Mouse (Mus musculus): ENCODE results near the gene Nosip.

Nosip gene

DNA sequence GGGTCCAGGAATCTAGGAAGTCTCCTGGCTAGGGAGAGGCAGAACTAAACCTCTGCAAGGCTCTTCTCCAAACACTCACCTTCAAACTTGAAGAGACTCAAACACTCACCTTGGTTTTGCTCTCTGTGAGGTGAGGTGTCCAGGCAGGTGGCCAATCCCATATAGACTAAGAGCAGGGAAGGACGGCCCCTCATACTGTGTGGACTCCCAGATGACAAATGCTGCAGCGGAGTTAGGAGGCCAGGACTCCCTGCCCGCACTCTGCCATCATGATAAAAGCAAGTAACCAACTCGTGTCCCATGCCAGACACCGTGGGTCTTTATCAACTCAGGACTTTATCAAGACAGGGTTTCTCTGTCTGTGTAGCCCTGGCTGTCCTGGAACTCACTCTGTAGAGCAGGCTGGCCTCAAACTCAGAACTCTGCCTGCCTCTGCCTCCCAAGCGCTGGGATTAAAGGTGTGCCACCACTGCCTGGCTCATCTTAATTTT, 1.6 kb upstream of the Nosip start:
- DNase-seq, result no peak

DNA sequence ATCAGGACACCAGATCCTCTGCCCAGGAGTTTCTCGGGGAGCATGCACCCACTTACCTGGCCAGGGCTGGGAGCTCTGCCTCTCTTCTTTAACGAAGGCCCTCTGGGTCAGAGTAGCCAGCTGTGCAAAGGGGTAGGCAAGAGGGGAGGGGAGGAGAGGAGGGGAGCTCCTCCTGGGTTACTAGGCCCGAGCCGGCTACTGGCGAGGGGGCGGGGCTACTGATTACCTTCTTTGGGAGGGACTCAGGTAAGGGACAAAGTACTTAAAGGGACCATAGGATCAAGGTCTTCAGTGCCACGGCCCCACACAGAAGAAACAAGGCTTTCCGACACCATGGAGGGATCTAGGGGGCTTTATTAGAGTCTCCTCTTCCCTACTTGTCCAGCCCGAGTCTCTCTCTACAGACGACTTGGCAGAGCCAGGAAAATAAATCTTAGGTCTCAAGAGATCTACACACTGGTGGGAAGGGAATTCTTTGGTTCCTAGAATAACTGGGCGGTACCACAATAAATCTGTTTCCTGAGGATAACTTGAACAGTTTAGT, 625 bp upstream of the Nosip start:
- DNase-seq, result peak; percentile 75

DNA sequence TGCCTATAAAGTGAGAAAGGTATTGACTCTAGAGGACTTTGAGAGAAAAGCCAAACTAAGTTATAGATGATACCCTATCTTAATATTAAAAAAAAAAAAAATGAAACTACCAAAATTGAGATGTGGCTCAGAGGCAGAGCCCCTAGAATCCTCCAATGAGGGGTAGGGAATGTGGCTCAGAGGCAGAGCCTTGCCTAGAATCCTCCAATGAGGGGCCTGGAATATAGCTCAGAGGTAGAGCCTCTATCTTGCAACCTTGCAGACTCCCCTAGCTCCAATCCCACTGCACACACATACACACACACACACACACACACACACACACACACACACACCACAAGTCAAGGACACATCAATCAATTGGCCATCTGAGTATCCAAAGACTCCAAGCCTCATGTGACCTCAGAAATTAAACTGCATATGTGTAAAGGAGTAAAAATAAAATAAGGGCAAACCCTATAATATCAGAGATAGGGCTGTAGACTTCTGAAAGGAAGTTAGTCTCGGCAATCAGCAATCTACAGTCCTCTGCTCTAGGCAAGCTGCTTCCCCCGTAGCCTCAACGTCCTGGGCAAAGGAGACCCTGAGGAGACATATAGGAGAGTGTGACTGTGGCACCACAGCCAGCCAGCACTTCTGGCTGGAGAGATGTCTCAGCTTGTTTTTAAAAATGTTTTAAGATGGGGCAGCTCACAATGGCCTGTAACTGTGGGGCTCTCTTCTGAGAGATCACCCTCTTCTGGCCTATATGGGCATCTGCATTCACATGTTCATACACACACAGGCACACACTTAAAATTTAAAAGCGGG, 5.2 kb downstream of the Nosip start:
- DNase-seq, result no peak

DNA sequence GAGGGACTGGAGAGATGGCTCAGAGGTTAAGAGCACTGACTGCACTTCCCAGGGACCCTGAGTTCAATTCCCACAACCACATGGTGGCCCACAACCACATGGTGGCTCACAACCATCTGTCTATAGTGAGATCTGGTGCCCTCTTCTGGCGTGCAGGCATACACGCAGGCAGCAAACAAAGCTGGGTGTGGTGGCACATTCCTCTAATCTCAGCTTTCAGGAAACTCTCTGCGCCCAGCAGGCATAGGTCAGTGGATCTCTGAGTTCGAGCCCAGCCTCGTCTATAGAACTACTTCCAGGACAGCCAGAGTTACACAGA, 5.7 kb downstream of the Nosip start:
- peak; percentile 74 for DNase-seq

DNA sequence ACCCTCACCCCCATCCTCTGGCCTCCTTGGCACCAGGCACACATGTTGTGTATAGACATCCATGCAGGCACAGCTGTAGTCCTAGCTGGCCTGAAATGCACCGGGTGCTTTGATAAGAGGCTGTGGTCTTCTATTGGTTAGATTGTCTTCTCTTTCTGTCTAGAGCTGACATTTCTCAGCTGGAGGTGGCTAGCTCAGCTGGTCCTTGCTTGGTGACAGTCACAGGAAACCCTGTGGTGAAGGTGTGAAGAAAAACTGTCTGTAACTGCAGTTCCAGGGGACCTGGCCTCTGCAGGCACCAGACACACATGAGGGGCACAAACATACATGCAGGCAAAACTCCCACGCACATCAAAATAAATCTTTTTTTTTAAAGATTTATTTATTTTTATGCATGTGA, 7.4 kb downstream of the Nosip start:
- no peak for DNase-seq

DNA sequence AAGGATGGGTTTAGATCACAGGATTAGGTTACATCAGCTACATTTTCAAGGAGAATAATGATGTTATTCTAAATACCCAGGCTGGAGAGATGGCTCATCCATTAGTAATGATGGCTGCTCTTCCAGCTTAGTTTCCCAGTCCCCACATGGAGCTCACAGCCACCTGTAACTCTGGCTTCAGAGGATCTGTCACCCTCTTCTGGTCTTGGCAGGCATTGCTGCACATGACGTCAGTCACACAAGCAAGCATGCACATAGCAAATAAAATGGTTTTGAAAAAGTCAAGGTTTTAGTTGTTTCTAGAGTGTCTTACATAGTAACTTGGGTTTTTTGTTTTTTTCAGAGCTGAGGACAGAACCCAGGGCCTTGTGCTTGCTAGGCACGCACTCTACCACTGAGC, 10.0 kb downstream of the Nosip start:
- no peak for DNase-seq

DNA sequence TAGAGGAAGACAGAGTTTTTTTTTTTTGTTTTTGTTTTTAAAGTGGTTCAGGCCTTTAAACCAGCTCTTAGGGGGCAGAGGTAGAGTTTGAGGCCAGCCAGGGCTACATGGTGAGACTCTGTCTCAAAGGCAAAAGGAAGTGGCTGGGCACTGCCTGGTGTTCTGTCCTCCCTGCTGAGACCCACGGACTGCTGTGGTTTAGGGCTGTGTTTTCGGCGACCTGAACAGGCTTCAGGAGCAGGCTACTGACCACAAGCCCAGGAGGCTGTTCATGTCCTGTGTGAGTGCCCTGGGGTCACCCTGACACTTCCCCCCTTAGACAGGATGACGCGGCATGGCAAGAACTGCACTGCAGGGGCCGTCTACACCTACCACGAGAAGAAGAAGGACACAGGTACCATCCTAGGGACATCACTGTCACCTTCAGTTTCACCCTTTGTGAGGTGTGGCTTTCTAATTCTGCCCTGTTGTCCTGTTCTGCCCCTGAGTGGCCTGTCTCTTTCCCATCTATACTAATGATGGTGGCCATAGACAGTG, 11.0 kb downstream of the Nosip start:
- DNase-seq, result no peak

DNA sequence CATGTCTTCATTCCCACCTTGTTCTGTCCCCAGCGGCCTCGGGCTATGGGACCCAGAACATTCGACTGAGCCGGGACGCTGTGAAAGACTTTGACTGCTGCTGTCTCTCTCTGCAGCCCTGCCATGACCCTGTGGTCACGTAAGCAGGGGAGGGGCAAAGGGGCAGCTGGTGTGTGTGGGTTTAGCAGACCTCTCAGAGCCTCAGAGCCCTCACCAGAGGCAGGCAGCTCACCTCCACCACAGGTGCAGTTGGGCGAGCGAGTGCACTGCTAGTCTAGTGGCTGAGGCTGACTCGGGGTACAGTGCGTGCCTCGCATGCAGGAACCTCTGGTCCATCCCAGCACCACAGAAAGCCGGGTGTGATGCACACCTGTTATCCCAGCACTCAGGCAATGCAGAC, 11.7 kb downstream of the Nosip start:
- DNase-seq, result no peak

DNA sequence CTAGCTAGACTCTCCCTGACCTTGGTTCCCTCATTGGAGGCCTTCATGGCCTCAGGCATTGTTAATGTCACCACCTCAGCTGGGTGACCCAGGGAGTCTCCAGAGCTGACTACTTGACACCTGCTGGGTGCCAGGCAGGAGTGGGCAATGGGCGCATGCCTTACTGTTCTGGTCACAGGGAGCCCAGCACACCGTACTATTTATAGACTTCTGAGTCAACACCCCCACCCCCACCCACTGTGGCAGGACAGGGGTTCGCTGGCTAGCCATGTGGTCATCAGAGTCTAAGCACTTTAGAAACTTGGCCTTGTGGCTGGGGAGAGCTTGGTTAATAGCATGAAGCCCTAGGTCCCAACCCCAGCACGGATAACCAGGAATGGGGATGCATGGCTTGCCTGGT, 13.2 kb downstream of the Nosip start:
- DNase-seq, result no peak

DNA sequence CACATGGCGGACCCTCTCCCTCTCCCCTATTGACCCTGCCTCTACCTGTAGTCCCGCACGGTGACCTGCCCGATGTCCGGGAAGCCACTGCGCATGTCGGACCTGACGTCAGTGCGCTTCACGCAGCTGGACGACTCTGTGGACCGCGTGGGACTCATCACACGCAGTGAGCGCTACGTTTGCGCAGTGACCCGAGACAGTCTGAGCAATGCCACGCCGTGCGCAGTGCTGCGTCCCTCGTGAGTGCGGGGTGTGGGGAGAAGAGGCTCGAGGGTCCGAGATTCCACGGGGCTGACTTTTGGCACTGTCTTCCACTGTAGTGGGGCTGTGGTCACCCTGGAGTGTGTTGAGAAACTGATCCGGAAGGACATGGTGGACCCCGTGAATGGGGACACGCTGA, 14.3 kb downstream of the Nosip start:
- no peak for DNase-seq

DNA sequence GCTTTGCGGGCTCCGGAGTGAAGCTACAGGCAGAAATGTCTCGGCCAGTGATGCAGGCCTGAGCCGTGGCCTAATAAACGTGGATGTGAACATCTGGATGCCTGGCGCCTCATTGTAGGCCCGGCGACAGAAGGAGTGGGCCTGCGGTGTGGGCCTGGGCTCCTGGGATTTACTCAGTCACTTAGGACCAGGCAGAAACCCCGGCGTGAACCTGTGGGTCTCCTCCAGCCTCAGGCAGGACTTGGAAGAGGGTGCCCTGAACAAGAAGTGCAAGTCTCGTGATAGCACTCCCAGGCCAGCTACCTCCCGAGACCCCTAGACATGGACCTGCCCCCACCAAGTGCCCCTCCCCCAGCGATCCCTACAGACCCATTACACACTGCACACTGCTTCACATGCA, 15.1 kb downstream of the Nosip start:
- no peak for DNase-seq

DNA sequence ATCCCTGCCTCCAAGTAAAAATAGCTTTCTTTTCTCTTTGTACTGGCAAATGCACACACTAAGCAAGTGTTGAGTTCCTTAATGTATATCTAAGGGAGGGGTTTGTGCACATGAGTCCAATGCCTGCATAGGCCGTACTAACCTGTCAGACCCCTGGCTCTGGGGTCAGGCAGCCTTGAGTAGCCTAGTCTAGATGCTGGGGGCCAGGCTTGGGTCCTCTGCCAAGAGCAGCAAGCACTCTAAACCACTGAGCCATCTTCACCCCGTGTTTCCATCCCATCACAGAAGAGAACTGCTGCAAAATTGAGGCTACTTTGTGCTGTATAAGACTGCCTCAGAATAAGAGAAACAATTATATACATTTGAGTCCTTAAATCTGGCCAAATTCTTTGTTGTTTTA, 15.6 kb downstream of the Nosip start:
- DNase-seq, result no peak

DNA sequence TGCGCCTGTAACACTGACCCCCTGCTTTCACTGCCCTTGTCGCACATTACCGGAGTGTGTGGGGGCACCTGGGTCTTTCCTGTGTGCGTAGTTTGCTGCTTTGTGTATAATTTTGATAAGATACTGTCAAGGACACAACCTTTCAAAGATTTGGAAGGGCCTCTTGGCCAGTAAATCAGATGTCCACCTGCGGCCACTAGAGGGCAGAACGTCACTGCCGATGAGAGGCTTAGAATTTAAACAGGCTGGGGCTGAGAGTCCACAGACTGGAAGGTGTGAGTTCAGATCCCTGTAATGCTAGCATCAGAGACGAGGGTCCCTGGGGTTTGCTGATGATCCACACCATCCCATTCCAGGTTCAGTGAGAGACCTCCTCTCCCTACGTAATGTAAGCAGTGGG, 16.3 kb downstream of the Nosip start:
- DNase-seq, result peak; percentile 86

DNA sequence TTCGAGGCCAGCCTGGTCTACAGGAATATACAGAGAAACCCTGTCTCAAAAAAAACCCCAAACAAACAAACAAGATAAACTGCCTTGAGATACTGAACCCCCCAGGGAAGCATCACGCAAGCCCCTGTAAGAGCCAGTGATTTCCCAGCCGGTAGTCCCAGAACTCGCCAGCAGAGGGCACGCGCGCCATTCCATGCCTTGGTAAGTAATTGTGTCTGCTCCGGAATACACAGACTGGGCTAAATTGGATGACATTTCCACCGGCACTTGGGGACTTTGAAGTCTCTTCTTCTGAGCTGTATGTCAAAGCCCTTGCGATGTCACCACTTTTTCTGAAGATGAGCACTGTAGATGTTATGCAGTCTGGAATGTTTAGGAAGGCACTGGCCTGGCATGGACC, 17.6 kb downstream of the Nosip start:
- peak; percentile 94 for DNase-seq

DNA sequence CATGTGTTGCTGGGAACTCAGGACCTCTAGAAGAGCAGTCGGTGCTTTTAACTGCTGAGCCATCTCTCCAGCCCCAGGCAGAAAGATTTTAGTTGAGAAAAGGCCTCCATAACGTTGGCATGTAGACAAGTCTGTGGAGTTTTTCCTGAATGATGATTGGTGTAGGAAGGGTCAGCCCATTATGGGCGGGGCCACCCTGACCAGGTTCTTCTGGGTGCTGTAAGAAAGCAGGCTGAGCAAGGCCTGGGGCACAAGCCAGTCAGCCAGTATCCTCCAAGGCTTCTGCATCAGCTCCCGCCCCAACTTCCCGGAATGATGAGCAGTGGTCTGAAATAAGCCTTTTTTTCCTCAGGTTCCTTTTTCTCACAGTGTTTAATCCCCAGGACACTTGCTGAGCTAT, 18.8 kb downstream of the Nosip start:
- no peak for DNase-seq

DNA sequence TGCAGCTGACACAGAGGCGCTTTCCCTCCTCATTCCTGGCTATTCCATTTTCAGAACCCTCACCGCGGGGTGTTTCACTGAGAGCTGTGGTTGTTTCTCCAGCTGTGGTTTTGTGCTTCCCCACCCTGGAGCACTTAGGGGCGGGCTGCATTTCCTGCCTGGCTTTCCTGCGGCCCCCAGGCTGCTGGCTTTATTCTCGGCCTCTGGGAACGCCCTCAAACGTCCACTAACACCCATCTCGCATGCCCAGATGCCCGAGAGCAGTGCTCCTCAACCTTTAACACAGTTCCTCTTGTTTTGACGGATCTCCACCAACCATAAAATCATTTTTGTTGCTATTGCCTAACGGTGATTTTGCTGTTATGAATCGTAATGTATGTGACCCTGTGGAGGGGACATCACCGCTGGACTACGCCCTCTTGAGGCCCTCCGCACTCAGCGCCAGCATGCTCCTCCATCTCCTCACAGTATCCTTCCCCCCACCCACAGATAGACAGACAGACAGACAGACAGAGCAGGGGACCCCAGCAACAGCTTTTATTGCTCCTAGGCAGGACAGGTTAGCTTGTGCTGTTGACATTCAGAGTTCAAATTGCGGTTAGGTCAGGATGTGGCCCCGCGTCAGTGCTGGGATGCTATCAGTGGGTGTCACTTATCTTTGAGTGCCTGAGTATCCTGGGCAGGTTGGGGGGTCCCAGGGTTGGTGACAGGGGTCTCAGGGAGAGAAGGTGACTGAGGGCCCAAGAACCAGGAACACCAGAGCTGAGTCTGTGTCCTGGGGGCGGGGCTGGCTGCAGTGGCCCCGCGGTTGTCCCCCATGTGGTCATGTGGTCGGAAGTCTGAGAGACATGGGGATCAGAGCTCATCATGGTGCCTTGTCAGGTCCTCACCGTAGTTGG, 20.4 kb downstream of the Nosip start:
- peak; percentile 83 for DNase-seq

DNA sequence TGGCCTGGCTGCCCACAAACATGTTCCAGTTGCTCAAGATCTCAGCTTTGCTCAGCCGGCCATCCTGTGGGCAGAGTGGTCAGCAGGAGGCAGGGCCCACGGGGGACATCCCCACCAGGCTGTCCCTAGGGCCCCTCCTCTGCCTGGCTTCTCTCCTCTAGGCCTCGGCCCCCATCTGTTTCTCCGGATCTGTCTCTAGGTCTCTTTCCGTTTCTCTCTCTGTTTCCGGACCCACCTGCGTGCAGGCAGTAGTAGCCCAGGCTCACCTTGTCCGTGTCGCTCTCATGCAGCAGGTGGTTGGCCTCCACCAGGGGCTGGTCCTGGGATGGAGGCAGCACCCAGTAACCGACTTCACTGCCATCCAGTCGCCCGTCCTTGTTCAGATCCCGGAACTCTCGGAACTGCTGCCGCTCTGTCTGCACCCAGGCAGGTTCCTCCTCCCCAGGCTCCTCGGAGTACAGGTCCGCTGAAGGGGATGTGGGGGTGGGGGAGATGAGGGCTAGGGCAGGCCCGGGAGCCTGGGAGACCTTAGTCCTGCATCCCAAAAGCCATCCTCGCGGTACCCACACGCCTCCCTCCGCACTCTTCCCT, 21.2 kb downstream of the Nosip start:
- DNase-seq, result no peak

DNA sequence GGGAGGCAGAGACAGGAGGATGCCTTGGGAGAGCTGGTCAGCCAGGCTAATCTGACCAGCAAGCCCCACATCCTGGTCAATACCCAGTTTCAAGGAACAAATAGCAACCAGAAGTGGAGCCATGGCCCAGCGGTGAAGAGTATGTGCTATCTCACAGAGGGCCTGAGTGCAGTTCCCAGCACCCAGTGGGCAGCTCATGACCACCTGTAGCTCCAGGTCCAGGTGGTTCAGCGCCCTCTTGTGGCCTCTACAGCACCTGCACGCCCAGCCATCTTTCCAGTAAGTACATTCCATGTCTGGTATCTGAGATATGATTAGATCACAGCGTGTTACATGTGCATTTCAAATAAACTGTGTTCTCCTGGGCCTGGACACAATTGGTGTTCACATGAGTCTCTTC, 23.9 kb downstream of the Nosip start:
- no peak for DNase-seq

DNA sequence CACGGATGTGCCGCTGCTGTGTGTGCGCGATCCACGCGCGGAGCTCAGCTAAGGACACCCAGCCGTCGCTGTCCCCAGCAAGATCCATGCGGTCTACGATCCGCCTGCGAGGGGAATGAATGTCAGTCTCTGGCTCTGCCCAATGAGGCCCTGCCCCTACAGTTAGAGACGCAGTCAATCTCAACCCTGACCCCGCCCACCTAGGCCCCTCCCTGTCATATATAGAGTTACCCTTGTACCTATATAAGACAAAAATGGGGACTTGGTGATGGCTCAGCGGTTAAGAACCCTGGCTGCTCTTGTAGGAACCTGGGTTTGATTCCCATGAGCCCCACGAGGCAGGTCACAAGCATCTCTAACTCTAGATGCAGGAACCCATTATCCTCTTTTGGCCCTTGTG, 26.4 kb downstream of the Nosip start:
- DNase-seq, result no peak

DNA sequence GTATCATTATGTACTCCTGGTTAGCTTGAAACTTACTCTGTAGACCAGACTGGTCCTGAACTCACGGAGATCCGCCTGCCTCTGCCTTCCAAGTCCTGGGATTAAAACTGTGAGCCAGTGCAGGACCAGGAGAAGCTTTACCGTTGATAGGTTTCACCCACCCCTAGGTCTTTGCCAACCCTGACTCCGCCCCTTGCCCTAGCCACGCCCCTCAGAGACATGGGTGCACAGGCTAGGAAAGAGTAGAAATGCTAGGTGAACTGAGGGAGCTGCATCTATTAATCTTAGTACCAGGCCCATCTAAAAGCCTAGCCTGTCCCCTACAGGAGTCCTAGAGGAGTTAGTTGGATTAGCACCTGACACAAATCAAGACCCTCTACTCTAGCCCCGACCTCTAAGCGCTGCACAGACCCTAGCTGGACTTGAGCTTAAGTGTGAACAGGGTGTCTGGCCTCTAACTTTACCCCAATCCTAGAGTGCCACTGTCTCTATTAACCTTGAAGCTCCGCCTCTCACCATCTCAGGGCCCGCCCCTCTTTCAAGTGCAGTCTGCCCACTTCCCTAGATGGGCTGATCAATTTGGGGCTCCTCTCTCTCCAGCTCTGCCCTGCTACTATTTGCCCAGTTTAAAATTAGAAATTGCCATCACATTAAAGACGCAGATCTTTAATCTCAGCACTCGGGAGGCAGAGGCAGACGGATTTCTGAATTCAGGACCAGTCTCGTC, 28.2 kb downstream of the Nosip start:
- no peak for DNase-seq

DNA sequence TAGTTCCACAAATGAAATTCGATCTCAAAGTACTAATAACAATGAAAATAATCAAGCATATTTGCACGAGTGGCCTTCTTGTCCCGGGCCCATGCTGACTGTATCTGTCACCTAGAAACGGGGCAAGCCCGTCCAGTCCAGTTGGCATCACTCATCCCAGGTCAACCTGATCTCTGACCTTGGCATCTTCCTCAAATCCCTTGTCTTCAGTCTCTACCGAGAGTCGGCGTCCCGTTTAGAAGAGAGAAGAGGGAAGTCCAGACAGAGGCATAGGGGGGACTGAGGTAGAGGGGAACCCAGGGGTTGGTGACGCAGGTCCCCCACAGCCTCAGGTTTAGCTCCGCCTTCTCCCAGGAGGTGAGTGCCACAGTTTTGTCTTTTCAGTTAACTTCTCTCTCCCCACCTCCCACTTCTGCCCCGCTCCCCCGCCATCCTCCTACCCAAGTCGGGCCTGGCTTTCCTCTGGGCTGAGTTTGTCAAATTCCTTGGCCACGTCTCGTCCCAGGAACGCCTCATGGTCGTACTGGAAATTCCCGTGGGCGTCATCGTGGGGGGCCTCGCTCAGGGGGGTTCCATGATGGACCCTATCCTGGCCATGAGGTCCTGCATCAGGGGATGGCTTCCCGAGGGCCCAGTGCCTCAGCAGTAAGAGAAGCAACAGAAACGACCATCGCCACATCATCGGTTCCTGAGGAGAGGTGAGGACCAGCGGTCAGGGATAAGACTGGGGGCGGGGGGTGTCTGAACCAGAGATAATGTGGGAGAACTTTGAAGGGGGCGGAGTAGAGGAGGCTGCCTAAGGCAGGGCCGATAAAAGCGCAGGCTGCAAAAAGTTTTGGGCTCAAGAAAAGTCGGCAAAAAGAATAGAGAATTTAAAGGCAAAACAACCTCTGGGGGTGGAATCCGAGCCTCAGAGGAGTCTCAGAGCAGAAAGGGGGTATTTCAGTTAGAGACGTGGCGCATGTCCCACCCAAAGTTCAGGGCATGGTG, 29.1 kb downstream of the Nosip start:
- peak; percentile 76 for DNase-seq

Data from lung, postnatal 10 days (tissue).